Mouse (Mus musculus): ENCODE measurements around the gene Tmem178b.

Gene Tmem178b

DNA sequence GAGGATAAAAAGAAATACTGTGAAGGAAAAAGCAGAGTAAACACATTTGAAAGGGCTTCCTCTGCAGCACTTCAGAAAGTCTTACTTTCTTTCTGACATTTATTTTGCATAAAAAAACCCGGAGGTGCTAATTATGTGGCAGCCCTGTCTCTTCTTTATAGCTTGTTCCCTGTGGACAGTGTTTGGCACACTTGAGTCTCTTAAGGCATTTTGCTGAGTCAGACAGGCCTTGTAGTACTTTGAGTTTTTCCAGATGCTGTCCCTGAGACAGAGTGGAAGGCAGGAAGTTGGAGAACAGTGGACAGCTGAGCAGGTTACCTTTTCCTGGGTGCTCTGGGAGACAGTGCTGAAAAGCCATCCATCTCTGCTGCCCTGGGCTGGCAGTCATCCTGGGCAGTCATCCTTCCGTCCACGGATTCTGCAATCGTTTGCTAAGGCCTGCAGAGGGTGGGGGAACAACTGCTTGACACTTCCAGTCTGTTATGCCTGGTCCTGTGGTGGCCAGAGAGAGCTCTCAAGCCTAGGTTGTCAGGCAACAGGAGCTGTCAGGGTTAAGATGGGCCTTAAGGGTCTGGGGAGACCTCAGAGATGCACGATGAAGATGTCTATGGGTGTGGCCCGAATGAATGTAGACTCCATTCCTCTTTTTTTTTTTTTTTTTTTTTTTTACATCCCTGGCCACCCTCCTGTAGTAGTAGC lies 46.1 kb downstream of the Tmem178b start:
- DNase-seq: no peak

DNA sequence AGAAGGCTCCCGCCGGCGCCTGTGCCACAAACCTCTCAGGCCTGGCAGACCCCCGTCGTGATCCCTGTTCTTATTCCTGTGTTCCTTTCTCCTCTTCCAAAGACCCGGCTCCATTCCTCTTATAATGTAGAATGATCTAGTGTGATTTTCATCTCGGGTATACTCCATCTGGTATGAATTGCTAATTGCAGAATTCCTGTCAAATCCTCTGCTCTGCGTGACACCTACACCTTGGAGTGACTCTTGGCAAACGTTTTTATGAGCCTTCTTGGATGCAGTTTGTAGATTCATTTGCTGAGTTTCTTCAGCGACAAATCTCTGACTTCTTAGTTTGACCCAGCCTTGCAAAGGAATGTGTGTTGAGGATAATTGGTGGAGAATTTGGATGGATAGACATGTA lies 53.4 kb downstream of the Tmem178b start:
- DNase-seq: no peak

DNA sequence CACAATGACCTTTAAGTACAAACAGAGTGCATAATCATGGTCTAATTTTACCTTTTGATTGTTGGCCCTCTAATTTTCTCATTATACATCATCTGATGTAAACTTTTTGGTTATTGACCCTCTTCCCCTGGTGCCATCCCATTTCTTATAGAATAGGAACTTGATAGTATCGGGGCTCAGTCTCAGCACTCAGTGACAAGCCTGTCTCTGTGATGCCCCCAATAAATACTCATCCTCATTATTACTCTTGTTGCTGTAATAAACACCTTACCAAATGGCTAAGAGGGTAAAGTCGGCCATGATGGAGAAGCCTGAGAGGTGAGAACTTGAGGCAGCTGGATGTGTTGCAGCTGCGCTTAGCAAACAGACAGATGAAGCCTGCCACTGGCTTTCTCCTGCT lies 63.5 kb downstream of the Tmem178b start:
- DNase-seq: no peak

DNA sequence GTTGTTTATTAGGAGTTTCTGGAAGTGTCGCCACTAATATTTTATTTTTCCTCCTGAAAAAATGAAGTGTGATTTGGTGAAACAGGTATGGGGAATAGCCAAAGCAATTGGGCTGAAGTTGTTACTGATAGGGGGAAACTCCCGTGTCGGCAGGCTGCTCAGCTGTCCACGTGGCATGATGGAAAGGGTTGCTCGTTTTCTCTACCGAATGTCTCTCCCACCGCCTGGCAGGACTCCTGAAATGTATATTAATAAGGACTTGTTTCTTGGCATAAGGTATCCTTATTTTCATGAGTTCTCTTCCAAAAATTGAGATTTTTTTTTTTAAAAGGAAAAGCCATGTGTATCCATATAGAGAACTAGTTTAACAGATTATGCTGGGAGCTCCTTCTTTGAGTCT lies 67.8 kb downstream of the Tmem178b start:
- DNase-seq: no peak

DNA sequence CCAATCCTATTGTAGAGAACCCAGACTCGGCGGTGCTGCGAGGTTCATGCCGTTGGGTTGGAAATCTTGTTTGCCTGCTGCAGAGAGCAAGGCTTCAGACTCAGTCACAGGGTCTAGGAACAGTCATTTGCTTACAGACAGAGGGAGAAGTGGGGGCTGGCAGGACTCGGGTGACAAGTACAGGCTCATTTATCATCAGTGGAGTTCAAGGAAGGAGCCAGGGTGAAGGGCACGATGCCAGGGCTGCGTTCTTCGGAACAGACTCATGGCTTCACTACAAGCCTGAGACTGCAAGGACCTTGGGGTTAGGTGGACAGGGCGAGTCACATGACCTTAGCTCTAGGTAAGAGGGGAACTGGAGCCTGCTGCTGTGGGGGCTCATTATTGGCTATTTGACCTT lies 71.8 kb downstream of the Tmem178b start:
- DNase-seq: no peak

DNA sequence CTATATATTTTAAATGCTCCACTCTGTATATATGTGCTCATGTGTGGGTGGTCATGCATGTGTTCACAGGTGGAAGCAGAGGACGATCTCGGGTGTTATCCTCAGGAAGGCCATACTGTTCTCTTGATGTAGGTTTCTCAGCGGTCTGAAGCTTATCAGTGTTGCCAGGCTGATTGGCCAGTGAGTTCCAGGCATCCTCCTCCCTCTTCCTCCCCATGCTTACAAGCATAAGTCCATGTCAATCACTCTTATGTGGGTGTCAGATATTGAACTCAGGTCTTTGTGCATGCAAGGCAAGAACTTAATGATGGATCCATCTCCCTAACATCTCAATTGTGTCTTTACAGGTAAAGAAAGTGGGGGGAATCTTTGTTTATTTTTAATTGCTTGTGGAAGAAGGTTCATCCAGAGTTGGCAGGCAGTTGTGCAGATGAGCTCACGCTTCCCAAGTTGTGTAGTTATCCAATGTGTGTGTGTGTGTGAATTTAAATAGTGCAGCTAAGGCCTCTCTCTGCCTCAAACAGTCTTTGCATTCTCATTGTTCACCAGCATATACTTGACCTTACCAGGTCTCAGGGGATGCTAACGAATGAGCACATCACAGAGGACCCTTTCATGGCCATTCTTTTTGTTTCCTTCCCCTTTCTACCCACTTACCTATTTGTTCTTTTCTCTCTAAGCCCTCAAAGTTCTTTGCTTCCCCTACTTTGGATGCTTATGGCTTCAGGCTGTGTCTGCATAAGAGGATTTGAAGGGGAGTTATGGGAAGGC lies 72.8 kb downstream of the Tmem178b start:
- no peak for DNase-seq

DNA sequence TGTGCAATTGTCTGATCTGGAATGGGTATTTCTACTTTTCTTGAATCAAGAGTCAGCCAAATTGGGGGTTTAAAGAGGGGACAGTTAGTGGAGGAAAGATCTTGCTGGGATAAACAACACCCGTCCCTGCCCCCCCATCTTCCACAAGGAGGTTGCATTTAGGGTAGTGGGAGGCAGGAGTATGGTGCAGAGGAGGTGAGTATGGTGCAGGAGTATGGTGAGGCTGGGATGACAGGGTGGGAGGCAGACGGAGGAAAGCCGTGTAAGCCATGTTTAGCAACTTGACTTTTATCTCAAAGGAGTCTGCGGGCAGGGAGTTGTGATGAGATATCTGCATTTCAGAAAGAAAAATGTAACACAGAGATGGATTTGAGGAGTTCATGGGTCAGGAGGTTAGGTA lies 73.5 kb downstream of the Tmem178b start:
- DNase-seq: no peak

DNA sequence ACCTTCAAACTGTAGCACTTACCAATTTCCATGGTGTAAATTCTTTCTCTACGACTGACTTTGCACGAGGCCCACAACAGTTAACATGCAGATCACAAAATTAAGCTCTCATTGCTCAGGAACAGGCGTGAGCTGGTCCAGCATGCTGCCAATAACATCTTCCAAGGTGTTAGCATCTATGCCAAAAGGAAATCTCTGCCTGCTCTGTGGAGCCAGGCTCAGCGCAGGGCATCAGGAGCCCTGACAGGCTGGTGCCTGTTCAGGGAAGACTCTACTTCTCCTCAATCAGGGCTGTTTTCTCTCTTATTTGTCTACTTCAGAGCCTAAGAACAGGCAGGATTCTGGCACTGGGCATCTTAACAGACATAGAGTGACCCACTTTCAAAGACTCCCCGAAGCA lies 80.9 kb downstream of the Tmem178b start:
- DNase-seq: no peak

DNA sequence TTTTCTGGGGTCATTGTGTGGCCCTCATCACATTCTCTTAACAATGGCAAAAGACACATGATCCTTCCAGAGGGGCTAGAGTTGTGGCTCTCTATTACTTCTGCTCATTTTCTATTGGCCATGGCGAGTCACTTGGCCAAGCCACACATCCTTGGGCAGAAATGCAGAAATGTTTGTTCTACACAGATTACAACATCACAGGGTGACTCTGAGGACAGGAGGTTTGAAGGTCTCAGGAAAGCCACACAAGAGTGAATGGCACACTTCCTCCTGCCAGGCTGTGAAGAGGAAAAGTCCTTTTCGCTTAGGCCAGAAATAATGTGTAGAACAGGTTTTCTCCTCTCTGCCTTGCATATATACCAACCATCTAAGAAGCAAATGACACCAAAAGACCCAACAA lies 82.1 kb downstream of the Tmem178b start:
- no peak for DNase-seq

DNA sequence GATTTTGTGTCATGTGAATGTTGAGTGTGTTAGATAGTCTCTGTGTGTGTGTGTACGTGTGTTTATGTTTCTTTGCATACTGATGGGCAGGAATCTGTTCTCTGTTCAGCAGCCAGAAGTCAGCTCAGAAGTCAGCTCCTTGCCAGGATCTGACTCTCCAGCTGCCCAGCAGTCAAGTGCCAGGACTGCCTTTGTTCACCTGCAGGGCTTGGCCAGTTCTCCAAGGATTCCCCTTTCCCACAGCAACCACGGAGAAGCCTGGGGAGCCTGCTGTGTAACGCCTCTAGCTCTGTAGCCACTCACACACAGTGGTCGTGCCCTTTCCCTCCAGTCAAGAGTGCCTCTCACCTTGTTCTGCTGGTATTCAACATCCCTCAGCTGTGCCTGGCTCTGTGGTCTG lies 91.5 kb downstream of the Tmem178b start:
- no peak for DNase-seq

DNA sequence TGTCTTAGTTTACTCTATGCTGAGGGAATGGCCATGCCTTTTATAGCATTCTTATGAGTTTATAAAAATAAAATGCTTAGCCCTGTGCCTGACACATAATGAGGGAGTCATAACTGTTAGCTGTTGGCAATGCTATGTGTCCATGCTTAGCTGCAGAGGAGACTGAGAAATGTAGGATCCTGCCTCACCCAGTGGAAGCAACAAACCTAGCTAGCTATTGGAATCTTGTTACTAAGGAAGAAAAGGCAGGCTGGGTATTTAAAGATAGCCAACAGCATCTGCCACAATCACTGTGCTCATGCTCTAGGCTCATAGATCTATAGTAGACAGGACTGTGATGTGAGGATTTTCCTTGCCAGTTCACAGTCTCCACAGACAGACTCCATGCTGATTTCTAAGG lies 97.2 kb downstream of the Tmem178b start:
- no peak for DNase-seq

DNA sequence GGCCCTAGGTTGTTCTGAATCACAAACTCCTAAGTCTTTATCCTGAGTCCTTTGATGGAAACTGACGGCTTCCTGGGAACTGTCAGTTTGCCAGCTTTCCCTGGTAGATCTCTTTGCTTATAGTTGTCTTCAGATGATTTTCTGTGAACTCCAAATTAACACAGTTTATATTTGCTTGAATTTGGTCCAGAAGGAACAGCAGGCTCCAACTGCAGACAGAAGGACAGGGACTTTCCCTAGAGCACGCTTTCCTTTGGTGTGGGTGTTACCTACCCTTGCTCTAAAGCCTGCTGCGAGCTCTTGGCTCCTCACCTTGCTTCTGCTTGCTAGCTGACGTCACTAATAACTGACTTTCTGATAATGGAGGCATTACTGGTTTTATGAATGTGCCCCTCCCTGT lies 105.9 kb downstream of the Tmem178b start:
- no peak for DNase-seq

DNA sequence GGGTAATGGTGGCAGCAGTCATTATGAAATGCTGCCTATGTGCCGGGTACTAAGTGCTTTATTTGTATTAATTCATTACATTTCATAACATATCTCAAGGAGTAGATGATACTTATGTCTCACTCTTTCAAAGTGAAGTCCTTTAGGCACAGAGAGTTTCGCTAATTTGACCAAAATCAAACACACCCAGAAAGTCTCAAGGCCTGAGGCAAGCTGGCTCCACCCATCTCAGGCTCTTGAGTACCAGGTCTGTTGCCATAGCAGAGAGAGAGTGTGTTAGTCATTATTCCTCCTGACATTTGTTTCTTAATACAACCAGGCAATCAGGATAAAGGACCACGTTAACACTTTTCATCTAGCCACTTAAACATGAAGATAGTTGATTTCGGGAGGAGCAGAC lies 117.7 kb downstream of the Tmem178b start:
- no peak for DNase-seq

DNA sequence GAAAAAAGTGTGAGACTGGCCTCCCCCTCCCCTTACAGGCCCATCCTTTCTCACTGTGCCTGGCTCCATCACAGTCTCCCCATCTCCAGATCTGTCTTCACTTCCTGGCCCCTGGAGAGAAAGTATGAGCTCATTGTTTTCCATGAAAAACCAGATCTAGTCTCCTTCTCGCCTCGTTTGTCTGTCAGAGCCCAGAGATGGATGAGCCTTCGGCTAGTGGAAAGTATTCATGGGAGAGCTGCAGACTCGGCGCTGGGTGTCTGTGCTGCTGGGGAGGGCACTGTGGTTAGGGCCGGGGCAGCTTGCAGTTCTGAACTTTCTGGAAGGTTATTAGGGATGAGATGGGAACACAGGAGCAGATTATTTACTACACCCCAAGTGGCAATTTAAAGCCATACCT lies 118.9 kb downstream of the Tmem178b start:
- DNase-seq: no peak

DNA sequence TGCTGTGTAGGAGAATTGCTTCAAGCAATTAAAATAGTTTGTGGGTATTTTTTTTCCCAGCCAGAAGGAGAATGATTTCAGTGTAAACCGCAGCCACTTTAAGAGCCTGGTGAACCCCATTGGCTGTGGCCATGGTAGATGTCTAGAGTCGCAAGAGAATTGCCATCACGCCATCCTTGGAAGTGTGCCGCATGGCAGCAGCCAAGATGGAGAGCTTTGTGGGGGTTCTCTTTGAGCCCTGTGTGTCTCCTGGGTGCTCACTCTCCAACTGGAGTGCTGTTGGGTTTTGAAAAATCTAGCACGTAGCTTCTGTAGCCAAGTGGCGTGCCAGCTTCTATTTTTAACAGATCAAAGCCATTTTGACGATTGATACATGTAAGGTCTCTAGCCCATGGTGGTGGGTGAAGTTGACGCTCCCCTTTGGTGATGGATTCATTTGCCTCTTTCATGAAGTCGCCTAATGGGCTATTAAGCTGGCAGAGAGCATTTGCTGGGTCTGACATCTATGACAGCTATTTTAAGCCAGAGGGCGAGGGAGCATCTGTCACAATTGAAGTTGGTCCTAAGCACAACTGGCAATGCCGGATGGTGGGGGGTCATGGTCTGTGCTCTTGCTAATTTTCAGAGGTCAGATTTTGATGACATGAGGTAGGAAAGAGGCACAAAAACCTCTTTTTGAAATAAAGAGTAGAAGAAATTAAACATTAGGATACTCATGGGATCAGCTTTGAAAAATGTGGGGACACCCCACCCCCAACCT lies 133.1 kb downstream of the Tmem178b start:
- DNase-seq: no peak

DNA sequence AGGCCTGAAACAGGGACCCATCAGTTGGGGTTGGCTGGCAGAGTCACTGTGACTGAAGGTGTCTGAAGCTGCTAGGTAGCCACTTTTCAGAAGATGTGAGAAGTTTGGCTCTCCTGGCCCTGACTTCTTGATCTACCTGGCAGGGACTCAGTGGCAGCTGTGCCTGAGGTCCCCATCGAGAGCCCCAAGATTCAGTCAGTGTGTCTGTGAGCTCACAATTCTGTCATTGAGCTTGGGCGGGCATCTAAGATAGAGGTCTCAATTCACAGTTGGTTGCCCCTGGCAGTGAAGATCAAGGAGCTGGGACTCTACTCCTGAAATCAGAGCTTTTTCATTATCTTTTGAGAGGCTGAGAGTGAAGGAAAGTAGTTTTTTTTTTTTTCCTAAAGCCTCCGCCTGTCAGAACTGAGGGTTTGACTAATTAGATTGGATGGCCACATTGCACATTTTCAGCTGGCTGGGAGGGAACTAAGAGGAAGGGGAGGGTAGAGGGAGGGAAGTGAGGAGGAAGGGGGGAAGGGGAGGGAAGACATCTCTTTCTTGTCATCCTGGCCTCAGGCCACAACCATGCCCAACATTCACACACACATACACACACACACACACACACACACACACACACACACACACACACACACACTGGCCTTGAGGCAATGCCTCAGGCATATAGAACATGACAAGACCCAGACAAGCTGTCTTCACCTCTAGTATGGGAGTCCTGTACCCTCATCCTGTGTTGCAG lies 135.3 kb downstream of the Tmem178b start:
- DNase-seq: no peak

DNA sequence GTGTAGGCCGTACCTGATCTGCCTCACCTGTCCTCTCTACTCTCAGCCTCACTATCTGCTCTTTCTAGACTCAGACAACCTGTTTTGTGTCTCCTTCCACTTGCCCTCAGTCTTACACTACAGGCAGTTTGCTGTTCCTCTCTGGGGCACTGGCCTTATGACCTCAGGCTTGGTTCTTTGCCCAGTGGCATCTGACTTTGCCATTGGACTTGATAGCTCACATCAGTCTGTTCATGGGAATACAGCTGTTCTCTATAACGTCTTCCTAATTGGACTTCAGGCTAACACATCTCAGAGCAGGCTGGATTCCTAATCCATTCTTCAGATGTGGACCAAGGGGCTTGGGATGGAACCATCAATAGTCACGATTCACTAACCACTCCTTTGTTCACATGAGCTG lies 136.6 kb downstream of the Tmem178b start:
- DNase-seq: no peak

DNA sequence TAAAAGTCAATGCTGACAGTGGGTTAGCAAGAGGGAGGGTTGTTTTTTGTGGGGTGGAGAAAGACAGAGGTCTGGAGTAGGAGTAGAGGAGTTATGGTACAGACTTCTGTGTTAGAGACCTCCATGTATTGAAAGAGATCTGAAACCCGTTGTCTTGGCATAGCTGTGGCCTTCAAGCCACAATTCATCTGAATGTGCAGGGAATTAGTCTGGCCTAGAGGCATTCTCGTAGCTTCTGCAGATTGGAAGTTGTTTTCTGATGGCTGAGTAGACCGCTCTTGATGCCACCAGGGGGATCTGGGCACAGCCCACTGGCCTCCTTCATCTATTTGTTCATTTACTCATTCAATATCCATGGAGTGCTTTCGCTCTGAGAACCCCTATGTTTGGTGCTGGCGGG lies 138.0 kb downstream of the Tmem178b start:
- DNase-seq: no peak

DNA sequence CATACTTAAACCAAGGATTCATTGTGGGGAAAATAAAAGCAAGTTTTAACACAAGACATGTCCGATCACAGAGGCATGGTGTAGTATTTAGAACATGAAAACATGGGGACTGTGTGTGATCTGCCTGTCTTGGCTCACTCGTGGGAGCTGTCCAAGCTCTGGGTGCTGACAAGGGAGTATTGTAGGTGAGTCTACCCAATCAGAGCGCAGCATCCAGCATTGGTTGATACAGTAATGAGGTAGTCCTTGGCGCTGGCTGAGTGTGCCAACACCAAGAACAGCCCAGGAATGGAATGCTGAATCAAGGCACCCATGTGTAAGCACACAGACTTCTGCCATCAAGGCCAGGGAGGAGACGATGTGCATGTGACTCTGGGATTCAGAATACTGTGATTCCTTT lies 138.5 kb downstream of the Tmem178b start:
- DNase-seq: peak; percentile 2

DNA sequence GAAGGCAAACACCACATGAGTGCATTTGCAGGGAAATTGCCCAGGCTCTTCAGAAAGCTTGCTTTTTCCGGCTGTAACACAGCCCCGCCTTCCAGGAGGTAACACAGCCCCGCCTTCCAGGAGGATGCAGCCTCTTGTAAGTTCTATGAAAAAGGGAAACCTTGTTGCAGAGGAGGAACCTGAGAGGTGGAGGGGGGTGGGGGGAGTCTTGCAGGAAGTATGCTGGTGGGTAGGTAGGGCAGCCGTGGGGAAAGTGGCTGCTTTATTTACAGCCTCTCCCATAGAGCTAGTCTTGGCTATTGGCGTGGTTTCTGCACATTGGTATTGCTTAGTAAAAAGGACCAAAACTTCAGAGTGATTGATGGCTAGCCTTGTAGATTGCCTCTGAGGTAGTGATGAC lies 140.3 kb downstream of the Tmem178b start:
- DNase-seq: no peak

DNA sequence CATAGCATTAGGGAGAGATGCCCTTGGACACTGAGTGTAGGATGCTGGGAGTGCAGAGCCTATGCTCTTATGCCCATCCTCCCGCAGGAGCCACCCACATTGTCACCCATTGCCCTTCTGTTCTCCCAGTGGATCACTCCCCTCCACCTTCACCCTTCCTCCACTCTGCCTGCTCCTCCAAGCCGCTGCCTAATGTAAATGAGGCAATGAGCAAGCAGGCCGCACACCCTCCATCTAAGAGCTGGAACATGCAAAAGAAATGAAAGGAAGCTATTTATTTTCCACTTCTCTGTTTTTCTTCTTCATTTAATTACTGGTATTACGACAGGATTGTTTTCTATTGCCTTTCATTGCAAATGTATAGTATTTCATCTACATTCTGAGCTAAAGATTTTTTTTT lies 142.1 kb downstream of the Tmem178b start:
- DNase-seq: no peak

DNA sequence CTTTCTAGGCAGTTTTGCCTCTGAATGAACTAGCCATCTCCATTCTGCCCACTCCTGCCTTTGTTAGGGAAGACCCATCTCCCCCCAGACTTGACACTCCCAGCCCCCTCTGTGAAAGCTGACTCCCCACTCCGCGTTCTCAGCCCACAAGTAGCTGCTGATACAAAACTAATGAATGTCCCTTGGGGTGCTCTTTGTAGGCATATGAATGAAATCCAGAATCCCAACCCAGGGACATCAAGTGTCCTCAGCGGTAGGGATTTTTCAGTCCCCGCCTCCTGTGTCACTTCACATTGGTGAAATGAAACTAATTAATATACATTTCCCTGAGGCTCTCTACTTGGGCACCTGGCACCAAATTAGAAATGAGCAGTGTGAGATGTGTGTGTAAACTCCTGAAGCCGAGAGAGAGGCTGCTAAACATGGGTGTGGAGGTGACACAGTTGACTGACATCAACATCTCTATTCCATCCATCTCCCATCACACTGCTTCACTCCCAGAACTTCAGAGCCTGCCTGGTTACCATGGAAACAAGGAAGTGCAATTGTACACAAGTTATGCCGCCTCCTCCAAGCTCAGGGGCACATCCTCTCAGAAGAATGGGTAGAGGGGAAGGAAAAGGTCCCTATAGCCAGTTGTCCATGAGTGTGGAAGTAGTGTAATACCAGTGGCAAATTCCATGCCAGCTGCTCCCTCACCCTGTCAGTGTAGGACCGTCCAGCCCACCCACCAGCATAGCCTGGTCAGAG lies 142.8 kb downstream of the Tmem178b start:
- no peak for DNase-seq

DNA sequence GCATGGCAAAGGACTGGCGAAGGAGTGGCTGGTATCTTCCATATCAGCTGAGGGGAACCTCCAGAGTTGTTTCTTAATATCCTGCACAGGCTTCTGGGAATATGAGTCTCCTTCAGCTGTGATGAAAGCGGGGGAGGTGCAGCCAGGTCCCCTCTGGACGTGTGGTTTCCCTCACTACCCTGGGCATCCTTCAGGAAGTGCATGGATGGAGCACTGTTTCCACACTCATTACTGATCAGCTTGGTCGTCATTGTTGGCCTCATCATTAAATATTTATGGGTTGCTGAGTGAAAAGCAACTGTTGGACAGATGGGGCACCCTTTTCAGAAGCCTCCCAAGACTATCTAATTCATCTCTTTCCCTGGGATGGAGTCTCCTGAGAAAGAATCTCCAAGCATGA lies 146.3 kb downstream of the Tmem178b start:
- DNase-seq: no peak

Data from kidney, postnatal 14 days (tissue).